Mouse (Mus musculus): ENCODE results near the gene Zbtb16. TPM values are rescaled to one million over a fixed set of nuclear protein-coding genes. Genes with fewer than 3 reads are reported as not detected.

Zbtb16 gene
- total and polyA plus RNA-seq, 3 experiments: 0.04 to 0.72 TPM; not detected in 1

GRCm38 (mm10) chr9:48754418-48754817, 81.6 kb downstream of the Zbtb16 start:
- no peaks in the 10 kb centered on the region for H3K27me3 ChIP-seq (ENCODE audit: control insufficient read depth in 1 of 2, insufficient read depth in 2 of 2, low read length in 2 of 2)
- no peak overlapping the region for H3K9ac ChIP-seq (ENCODE audit: control insufficient read depth, low read depth, low read length, poor library complexity, severe bottlenecking)
- H3K9me3 ChIP-seq (replicated peaks; ENCODE audit: insufficient read depth, low read length): no peaks in the 10 kb centered on the region
- no peak overlapping the region for H3K27ac ChIP-seq (ENCODE audit: control insufficient read depth, low read depth, low read length)
- H3K79me2 ChIP-seq (ENCODE audit: control insufficient read depth, insufficient read depth, low read length, poor library complexity): no peaks in the 10 kb centered on the region
- no peaks in the 10 kb centered on the region for H3K36me3 ChIP-seq (ENCODE audit: control insufficient read depth in 1 of 2, insufficient read depth in 2 of 2, low read length in 2 of 2)
- no peak for DNase-seq (ENCODE audit: low read depth, low spot score)
- H3K4me1 ChIP-seq (ENCODE audit: control insufficient read depth in 1 of 2, insufficient read depth in 2 of 2, low read length in 2 of 2): peaks cover 0 to 4% of the 10 kb centered on the region in 2 experiments; a peak in 1 of 4 replicates
- no peak for TF ChIP-seq MXI1 (IDR thresholded peaks at IDR 0.05; ENCODE audit: low read depth, low read length)
- no peak for TF ChIP-seq CHD1 (IDR thresholded peaks at IDR 0.05; ENCODE audit: low read depth, low read length)
- no peak for TF ChIP-seq MAFK (IDR thresholded peaks at IDR 0.05; ENCODE audit: borderline replicate concordance, low read depth, low read length)
- no peak for TF ChIP-seq HCFC1 (IDR thresholded peaks at IDR 0.05; ENCODE audit: low read depth, low read length)
- TF ChIP-seq POLR2AphosphoS5 (IDR thresholded peaks at IDR 0.05; ENCODE audit: borderline replicate concordance, low read depth, low read length): no peak
- no peak for TF ChIP-seq USF1 (IDR thresholded peaks at IDR 0.05; ENCODE audit: low read depth, low read length)
- no peak for TF ChIP-seq SMC3 (IDR thresholded peaks at IDR 0.05; ENCODE audit: low read depth, low read length)
- TF ChIP-seq ZNF384 (IDR thresholded peaks at IDR 0.05; ENCODE audit: low read depth, low read length): no peak
- TF ChIP-seq ZKSCAN1 (IDR thresholded peaks at IDR 0.05; ENCODE audit: low read depth, low read length): no peak
- no peak overlapping the region for H3K4me3 ChIP-seq (ENCODE audit: control insufficient read depth in 1 of 2, insufficient read depth in 1 of 2, low read depth in 2 of 2, low read length in 2 of 2)

- H3K27me3 ChIP-seq (ENCODE audit: control insufficient read depth in 1 of 2, insufficient read depth in 2 of 2, low read length in 2 of 2): no peaks in the 10 kb centered on the region
- H3K9me3 ChIP-seq (replicated peaks; ENCODE audit: insufficient read depth, low read length): no peaks in the 10 kb centered on the region
- no peak for DNase-seq (ENCODE audit: low read depth, low spot score)
- H3K79me2 ChIP-seq (ENCODE audit: control insufficient read depth, insufficient read depth, low read length, poor library complexity): no peaks in the 10 kb centered on the region
- TF ChIP-seq SMC3 (IDR thresholded peaks at IDR 0.05; ENCODE audit: low read depth, low read length): no peak
- TF ChIP-seq GATA1 (IDR thresholded peaks at IDR 0.05; ENCODE audit: low read depth, low read length): no peak
- TF ChIP-seq NRF1 (IDR thresholded peaks at IDR 0.05; ENCODE audit: insufficient read depth, low read depth, low read length, poor library complexity, severe bottlenecking): no peak
- TF ChIP-seq MYB (IDR thresholded peaks at IDR 0.05; ENCODE audit: low read depth, low read length): no peak
- no peak for TF ChIP-seq TCF12 (IDR thresholded peaks at IDR 0.05; ENCODE audit: low read depth, low read length)
- TF ChIP-seq ETS1 (IDR thresholded peaks at IDR 0.05; ENCODE audit: low read depth, low read length): no peak
- TF ChIP-seq TAL1 (IDR thresholded peaks at IDR 0.05; ENCODE audit: low read length): no peak
- TF ChIP-seq ZKSCAN1 (IDR thresholded peaks at IDR 0.05; ENCODE audit: low read depth, low read length): no peak
- no peak for TF ChIP-seq MAFK (IDR thresholded peaks at IDR 0.05; ENCODE audit: borderline replicate concordance, low read depth, low read length)
- no peak for TF ChIP-seq SIN3A (IDR thresholded peaks at IDR 0.05; ENCODE audit: low read length)
- TF ChIP-seq GABPA (IDR thresholded peaks at IDR 0.05; ENCODE audit: low read depth, low read length): no peak
- no peak for TF ChIP-seq HCFC1 (IDR thresholded peaks at IDR 0.05; ENCODE audit: low read depth, low read length)
- TF ChIP-seq KAT2A (conservative IDR thresholded peaks at IDR 0.05; ENCODE audit: low read depth, low read length): no peak
- H3K9ac ChIP-seq (ENCODE audit: control insufficient read depth, low read depth, low read length, poor library complexity, severe bottlenecking): no peak overlapping the region
- peaks cover 0 to 4% of the 10 kb centered on the region in 2 experiments; a peak in 1 of 4 replicates for H3K4me1 ChIP-seq (ENCODE audit: control insufficient read depth in 1 of 2, insufficient read depth in 2 of 2, low read length in 2 of 2)
- H3K36me3 ChIP-seq (ENCODE audit: control insufficient read depth in 1 of 2, insufficient read depth in 2 of 2, low read length in 2 of 2): no peaks in the 10 kb centered on the region
- H3K27ac ChIP-seq (ENCODE audit: control insufficient read depth, low read depth, low read length): no peak overlapping the region
- H3K4me3 ChIP-seq (ENCODE audit: control insufficient read depth in 1 of 2, insufficient read depth in 1 of 2, low read depth in 2 of 2, low read length in 2 of 2): no peak overlapping the region
These were observed 82.1 kb downstream of the Zbtb16 start for GRCm38 (mm10) chr9:48753881-48754280.
